Mouse (Mus musculus) large intestine, adult 2 months (tissue): ENCODE data around the gene Gm28048. TPM values are rescaled to one million over a fixed set of nuclear protein-coding genes. Genes with fewer than 3 reads are reported as not detected.

Source experiments
- DNase-seq: peaks from one replicate; pipeline ENCODE4 v3.0.0-alpha.2; 2012; ENCODE audit warnings: low read depth, low spot score
- WGBS: fragments of 180-500 bp; shearing (Covaris S2); methylation state at CpG from one replicate; pipeline ENCODE4 v1.1.7; 2018; 5-methylcytosine and 5-hydroxymethylcytosine counted together
- polyA plus RNA-seq: library from polyadenylated mRNA; depleted of rRNA; stranded (reverse); fragments of >200 nt; gene quantifications from 2 replicates; pipeline ENCODE4 v1.2.3, GENCODE M21; 2012

Gene Gm28048
- polyA plus RNA-seq, 1 experiment, result 2.3 TPM

- DNase-seq, result no peak
- WGBS, result 83% methylated on average over 8 of the region's 8 CpGs
Measured at GRCm38 (mm10) chr11:22868582-22868981, 113.3 kb downstream of the Gm28048 start.

- 89% methylated on average over 5 of the region's 5 CpGs for WGBS
- no peak for DNase-seq
Measured at GRCm38 (mm10) chr11:22867691-22868090, 114.2 kb downstream of the Gm28048 start.

GRCm38 (mm10) chr11:22865635-22866246, 116.1 kb downstream of the Gm28048 start:
- WGBS, result 87% methylated on average over 7 of the region's 7 CpGs

GRCm38 (mm10) chr11:22864305-22865060, 117.4 kb downstream of the Gm28048 start:
- 86% methylated on average over 8 of the region's 8 CpGs for WGBS
- DNase-seq, result no peak

More at GRCm38 (mm10) chr11:22865635-22866246, 116.1 kb downstream of the Gm28048 start:
- DNase-seq, result no peak

- WGBS, result 83% methylated on average over 4 of the region's 4 CpGs
- DNase-seq, result no peak
Measured at GRCm38 (mm10) chr11:22863581-22863980, 118.3 kb downstream of the Gm28048 start.

GRCm38 (mm10) chr11:22861315-22861714, 120.6 kb downstream of the Gm28048 start:
- 73% methylated on average over 4 of the region's 4 CpGs for WGBS
- no peak for DNase-seq

GRCm38 (mm10) chr11:22860335-22861227, 121.3 kb downstream of the Gm28048 start, which contains the start of gene B3gnt2:
B3gnt2 (minus strand) TSS chr11:22860961.
- no peak for DNase-seq

GRCm38 (mm10) chr11:22859633-22860334, 122.1 kb downstream of the Gm28048 start:
- WGBS, result under 1% methylated on average over 55 of the region's 55 CpGs
- no peak for DNase-seq

More at GRCm38 (mm10) chr11:22860335-22861227, 121.3 kb downstream of the Gm28048 start, which contains the start of gene B3gnt2:
- 10% methylated on average over 41 of the region's 41 CpGs for WGBS

- under 1% methylated on average over 41 of the region's 41 CpGs for WGBS
- DNase-seq, result no peak
Measured at GRCm38 (mm10) chr11:22859301-22859632, 122.6 kb downstream of the Gm28048 start.

- 3% methylated on average over 50 of the region's 50 CpGs for WGBS
- DNase-seq, result no peak
Measured at GRCm38 (mm10) chr11:22858441-22859300, 123.2 kb downstream of the Gm28048 start.

GRCm38 (mm10) chr11:22857705-22858440, 124.0 kb downstream of the Gm28048 start:
- WGBS, result 23% methylated on average over 25 of the region's 25 CpGs
- DNase-seq, result no peak

- WGBS, result 66% methylated on average over 5 of the region's 5 CpGs
- no peak for DNase-seq
Measured at GRCm38 (mm10) chr11:22857106-22857704, 124.7 kb downstream of the Gm28048 start.

GRCm38 (mm10) chr11:22856371-22856965, 125.4 kb downstream of the Gm28048 start:
- 68% methylated on average over 3 of the region's 3 CpGs for WGBS

GRCm38 (mm10) chr11:22854571-22854970, 127.3 kb downstream of the Gm28048 start:
- no peak for DNase-seq
- WGBS, result 32% methylated on average over 4 of the region's 4 CpGs

More at GRCm38 (mm10) chr11:22856371-22856965, 125.4 kb downstream of the Gm28048 start:
- DNase-seq, result no peak

GRCm38 (mm10) chr11:22853477-22854157, 128.3 kb downstream of the Gm28048 start:
- no peak for DNase-seq
- 59% methylated on average over 2 of the region's 2 CpGs for WGBS

- DNase-seq, result no peak
- 37% methylated on average over 1 of the region's 1 CpGs for WGBS
Measured at GRCm38 (mm10) chr11:22852510-22852909, 129.4 kb downstream of the Gm28048 start.

- 20% methylated on average over 4 of the region's 4 CpGs for WGBS
- no peak for DNase-seq
Measured at GRCm38 (mm10) chr11:22851416-22851815, 130.5 kb downstream of the Gm28048 start.
